Mouse (Mus musculus): ENCODE results near the gene Castor1.

The Castor1 gene

GRCm38 (mm10) chr11:4207655-4208054 lies 10.4 kb upstream of the Castor1 start:
- no peak for DNase-seq

GRCm38 (mm10) chr11:4209556-4209955 lies 8.5 kb upstream of the Castor1 start:
- no peak for DNase-seq

GRCm38 (mm10) chr11:4210786-4211185 lies 7.2 kb upstream of the Castor1 start:
- no peak for DNase-seq

GRCm38 (mm10) chr11:4213107-4213506 lies 4.9 kb upstream of the Castor1 start:
- DNase-seq: no peak

GRCm38 (mm10) chr11:4214572-4214971 lies 3.5 kb upstream of the Castor1 start:
- DNase-seq: no peak

GRCm38 (mm10) chr11:4215061-4215460 lies 3.0 kb upstream of the Castor1 start:
- no peak for DNase-seq

- DNase-seq: peak; percentile 77
Measured at GRCm38 (mm10) chr11:4216248-4217000, 1.6 kb upstream of the Castor1 start.

- no peak for DNase-seq
Measured at GRCm38 (mm10) chr11:4218637-4219036, 612 bp downstream of the Castor1 start.

- DNase-seq: peak; percentile 82
Measured at GRCm38 (mm10) chr11:4219317-4219751, 1.3 kb downstream of the Castor1 start.

GRCm38 (mm10) chr11:4219908-4220307 lies 1.9 kb downstream of the Castor1 start:
- no peak for DNase-seq

- DNase-seq: peak; percentile 88
Measured at GRCm38 (mm10) chr11:4220443-4221400, 2.7 kb downstream of the Castor1 start.

GRCm38 (mm10) chr11:4222046-4222950 lies 4.3 kb downstream of the Castor1 start:
- DNase-seq: no peak

- no peak for DNase-seq
Measured at GRCm38 (mm10) chr11:4223393-4224188, 5.6 kb downstream of the Castor1 start.

GRCm38 (mm10) chr11:4224223-4224622 lies 6.2 kb downstream of the Castor1 start:
- DNase-seq: no peak

GRCm38 (mm10) chr11:4226569-4227325 lies 8.7 kb downstream of the Castor1 start:
- no peak for DNase-seq

- no peak for DNase-seq
Measured at GRCm38 (mm10) chr11:4228463-4228862, 10.4 kb downstream of the Castor1 start.

GRCm38 (mm10) chr11:4229841-4230240 lies 11.8 kb downstream of the Castor1 start:
- no peak for DNase-seq

GRCm38 (mm10) chr11:4231435-4231834 lies 13.4 kb downstream of the Castor1 start:
- no peak for DNase-seq

GRCm38 (mm10) chr11:4232644-4233043 lies 14.6 kb downstream of the Castor1 start:
- DNase-seq: no peak

GRCm38 (mm10) chr11:4235052-4235655 lies 17.1 kb downstream of the Castor1 start:
- DNase-seq: no peak

All from lung, postnatal 14 days (tissue).